Mouse (Mus musculus): ENCODE measurements around the gene Vps35. TPM values are rescaled to one million over a fixed set of nuclear protein-coding genes. Genes with fewer than 3 reads are reported as not detected.

Gene Vps35
- polyA plus RNA-seq, 1 experiment: 38.8 TPM

DNA sequence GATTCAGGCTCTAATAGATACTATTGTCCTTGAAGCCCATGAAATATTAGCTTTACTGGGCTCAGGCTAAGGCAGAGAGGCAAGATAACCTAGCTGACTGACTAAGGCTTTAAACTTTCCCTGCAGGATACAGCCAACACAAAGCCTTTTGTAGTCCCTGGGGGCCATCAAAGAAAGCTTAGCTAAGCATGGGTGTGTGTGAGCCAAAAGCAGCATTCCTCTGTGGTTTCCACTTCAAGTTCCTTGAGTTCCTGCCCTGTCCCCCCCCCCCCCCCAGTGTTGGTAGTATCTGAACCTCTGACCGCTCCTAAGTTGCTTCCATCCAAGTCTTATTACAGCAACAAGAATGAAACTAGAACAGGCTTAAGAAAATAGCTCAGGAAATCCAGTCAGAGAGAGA is 29.9 kb upstream of the Vps35 start:
- no peaks in the 10 kb centered on the region for H3K27me3 ChIP-seq (ENCODE audit: control insufficient read depth, insufficient read depth, insufficient read length)
- TF ChIP-seq USF1 (IDR thresholded peaks at IDR 0.05; ENCODE audit: low read depth) (no peak), FOSL1 (IDR thresholded peaks at IDR 0.05; ENCODE audit: insufficient read depth, low read length, poor library complexity, severe bottlenecking) (no peak), MYOG (IDR thresholded peaks at IDR 0.05; ENCODE audit: control insufficient read depth, extremely low read depth, insufficient read length) (no peak), MAX (IDR thresholded peaks at IDR 0.05) (no peak), CTCF (IDR thresholded peaks at IDR 0.05; ENCODE audit: control insufficient read depth, insufficient read depth, insufficient read length) (no peak), CEBPB (IDR thresholded peaks at IDR 0.05; ENCODE audit: low read depth) (no peak), MYOD1 (IDR thresholded peaks at IDR 0.05; ENCODE audit: control insufficient read depth, insufficient read length, low read depth) (no peak)
- H3K79me2 ChIP-seq (ENCODE audit: control insufficient read depth, insufficient read depth): no peaks in the 10 kb centered on the region
- H3K4me3 ChIP-seq (ENCODE audit: insufficient read depth, poor library complexity, severe bottlenecking): no peak overlapping the region
- no peaks in the 10 kb centered on the region for H3K36me3 ChIP-seq (ENCODE audit: control insufficient read depth, insufficient read depth)
- H3ac ChIP-seq (ENCODE audit: control insufficient read depth, insufficient read length, low read depth): no peak overlapping the region
- no peaks in the 10 kb centered on the region for H3K79me3 ChIP-seq (ENCODE audit: low read depth)

DNA sequence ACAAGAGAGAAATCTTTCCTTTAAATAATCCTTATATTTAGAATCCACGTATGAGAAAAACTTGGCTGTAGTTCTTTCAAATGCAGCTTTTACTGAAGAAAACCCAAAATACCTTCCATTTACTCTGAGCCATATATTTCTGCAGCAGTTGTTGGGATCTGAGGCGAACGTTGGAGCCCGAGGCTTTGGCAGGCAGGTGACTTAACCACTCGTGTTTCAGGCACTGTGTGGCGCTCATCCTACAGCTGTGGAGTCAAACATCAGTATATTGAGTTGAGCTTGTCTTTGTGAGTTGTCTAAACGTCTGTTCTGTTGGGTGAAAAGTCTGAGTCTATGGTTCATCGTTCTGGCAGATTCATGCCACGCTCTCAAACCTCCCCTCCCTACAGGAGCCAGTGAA is 27.4 kb upstream of the Vps35 start:
- TF ChIP-seq MYOD1 (IDR thresholded peaks at IDR 0.05; ENCODE audit: control insufficient read depth, insufficient read length, low read depth): no peak
- no peak for TF ChIP-seq CTCF (IDR thresholded peaks at IDR 0.05; ENCODE audit: control insufficient read depth, insufficient read depth, insufficient read length)
- TF ChIP-seq MAX (IDR thresholded peaks at IDR 0.05): no peak
- no peak for TF ChIP-seq MYOG (IDR thresholded peaks at IDR 0.05; ENCODE audit: control insufficient read depth, extremely low read depth, insufficient read length)
- TF ChIP-seq USF1 (IDR thresholded peaks at IDR 0.05; ENCODE audit: low read depth): no peak
- TF ChIP-seq CEBPB (IDR thresholded peaks at IDR 0.05; ENCODE audit: low read depth): no peak
- TF ChIP-seq FOSL1 (IDR thresholded peaks at IDR 0.05; ENCODE audit: insufficient read depth, low read length, poor library complexity, severe bottlenecking): no peak
- Histone ChIP-seq H3K27me3 (ENCODE audit: control insufficient read depth, insufficient read depth, insufficient read length) (no peaks in the 10 kb centered on the region), H3K4me3 (ENCODE audit: insufficient read depth, poor library complexity, severe bottlenecking) (no peak overlapping the region), H3K79me3 (ENCODE audit: low read depth) (no peaks in the 10 kb centered on the region), H3K36me3 (ENCODE audit: control insufficient read depth, insufficient read depth) (no peaks in the 10 kb centered on the region), H3ac (ENCODE audit: control insufficient read depth, insufficient read length, low read depth) (no peak overlapping the region), H3K79me2 (ENCODE audit: control insufficient read depth, insufficient read depth) (no peaks in the 10 kb centered on the region)

DNA sequence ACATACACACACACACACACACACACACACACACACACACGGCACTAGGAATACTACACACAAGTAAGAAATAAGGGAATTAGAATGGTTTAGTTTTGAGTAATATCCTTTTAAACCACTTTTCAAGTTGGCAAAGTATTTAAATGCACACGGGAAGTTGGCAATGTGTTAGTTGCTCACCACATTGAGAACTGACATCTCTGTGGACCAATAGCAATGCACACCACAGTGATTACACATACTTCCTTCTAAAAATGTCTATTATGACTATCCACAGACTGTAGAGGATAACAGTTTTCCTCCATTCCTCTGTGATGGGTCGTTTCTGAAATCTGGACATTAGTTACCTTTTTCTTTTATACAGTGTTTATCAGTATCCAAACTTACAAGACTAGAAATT is 23.5 kb upstream of the Vps35 start:
- Histone ChIP-seq H3K27me3 (ENCODE audit: control insufficient read depth, insufficient read depth, insufficient read length) (no peaks in the 10 kb centered on the region), H3ac (ENCODE audit: control insufficient read depth, insufficient read length, low read depth) (no peak overlapping the region), H3K4me3 (ENCODE audit: insufficient read depth, poor library complexity, severe bottlenecking) (no peak overlapping the region), H3K79me2 (ENCODE audit: control insufficient read depth, insufficient read depth) (no peaks in the 10 kb centered on the region), H3K36me3 (ENCODE audit: control insufficient read depth, insufficient read depth) (no peaks in the 10 kb centered on the region), H3K79me3 (ENCODE audit: low read depth) (no peaks in the 10 kb centered on the region)
- no peak for TF ChIP-seq MYOG (IDR thresholded peaks at IDR 0.05; ENCODE audit: control insufficient read depth, extremely low read depth, insufficient read length)
- no peak for TF ChIP-seq FOSL1 (IDR thresholded peaks at IDR 0.05; ENCODE audit: insufficient read depth, low read length, poor library complexity, severe bottlenecking)
- TF ChIP-seq CEBPB (IDR thresholded peaks at IDR 0.05; ENCODE audit: low read depth): no peak
- TF ChIP-seq MAX (IDR thresholded peaks at IDR 0.05): no peak
- no peak for TF ChIP-seq CTCF (IDR thresholded peaks at IDR 0.05; ENCODE audit: control insufficient read depth, insufficient read depth, insufficient read length)
- TF ChIP-seq USF1 (IDR thresholded peaks at IDR 0.05; ENCODE audit: low read depth): no peak
- TF ChIP-seq MYOD1 (IDR thresholded peaks at IDR 0.05; ENCODE audit: control insufficient read depth, insufficient read length, low read depth): no peak

DNA sequence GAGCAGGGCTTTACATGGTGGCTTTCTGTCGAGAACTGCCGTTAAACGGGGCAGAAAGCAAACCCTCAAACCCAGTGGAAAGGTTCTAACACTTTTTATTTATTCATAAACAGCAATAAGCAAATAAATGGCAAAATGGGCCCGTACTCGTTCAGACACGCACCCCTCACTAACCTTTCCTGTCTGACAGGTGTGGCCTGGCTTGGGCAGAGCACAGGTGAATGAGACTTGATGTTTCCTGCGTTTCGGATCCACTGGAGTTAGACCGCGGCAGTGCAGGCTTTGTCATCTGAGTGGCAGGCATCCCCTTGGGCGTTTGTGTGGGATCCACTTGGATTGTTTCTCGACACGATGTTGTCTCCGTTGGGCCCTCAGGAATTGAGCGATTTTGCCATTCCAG is 22.4 kb upstream of the Vps35 start:
- H3K27me3 ChIP-seq (ENCODE audit: control insufficient read depth, insufficient read depth, insufficient read length): no peaks in the 10 kb centered on the region
- no peaks in the 10 kb centered on the region for H3K36me3 ChIP-seq (ENCODE audit: control insufficient read depth, insufficient read depth)
- H3K79me2 ChIP-seq (ENCODE audit: control insufficient read depth, insufficient read depth): no peaks in the 10 kb centered on the region
- H3K4me3 ChIP-seq (ENCODE audit: insufficient read depth, poor library complexity, severe bottlenecking): no peak overlapping the region
- no peak for TF ChIP-seq USF1 (IDR thresholded peaks at IDR 0.05; ENCODE audit: low read depth)
- no peak for TF ChIP-seq CTCF (IDR thresholded peaks at IDR 0.05; ENCODE audit: control insufficient read depth, insufficient read depth, insufficient read length)
- TF ChIP-seq MAX (IDR thresholded peaks at IDR 0.05): no peak
- TF ChIP-seq MYOG (IDR thresholded peaks at IDR 0.05; ENCODE audit: control insufficient read depth, extremely low read depth, insufficient read length): no peak
- no peaks in the 10 kb centered on the region for H3K79me3 ChIP-seq (ENCODE audit: low read depth)
- H3ac ChIP-seq (ENCODE audit: control insufficient read depth, insufficient read length, low read depth): no peak overlapping the region

DNA sequence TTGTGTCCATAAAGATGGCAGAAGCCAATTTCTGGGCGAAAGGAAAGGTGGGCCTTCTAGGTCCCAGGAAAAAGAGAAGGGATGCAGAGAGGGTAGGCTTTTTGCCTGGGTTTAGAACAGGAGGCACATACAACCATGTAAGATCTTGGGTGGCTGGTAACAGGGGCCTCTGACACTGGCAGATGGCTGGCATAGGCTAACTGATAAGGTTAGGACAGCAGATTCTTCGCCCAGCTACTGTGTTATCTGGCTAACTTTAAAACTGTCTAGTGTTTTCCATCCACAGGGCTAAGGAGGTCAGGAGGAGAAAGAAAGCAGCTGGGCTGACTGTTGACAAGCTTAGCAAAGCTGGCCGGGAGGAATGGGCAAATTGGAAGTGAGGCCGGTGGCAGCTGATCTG is 18.9 kb upstream of the Vps35 start:
- H3K36me3 ChIP-seq (ENCODE audit: control insufficient read depth, insufficient read depth): no peaks in the 10 kb centered on the region
- TF ChIP-seq FOSL1 (IDR thresholded peaks at IDR 0.05; ENCODE audit: insufficient read depth, low read length, poor library complexity, severe bottlenecking) (no peak), CEBPB (IDR thresholded peaks at IDR 0.05; ENCODE audit: low read depth) (no peak), MYOG (IDR thresholded peaks at IDR 0.05; ENCODE audit: control insufficient read depth, extremely low read depth, insufficient read length) (no peak), CTCF (IDR thresholded peaks at IDR 0.05; ENCODE audit: control insufficient read depth, insufficient read depth, insufficient read length) (no peak), USF1 (IDR thresholded peaks at IDR 0.05; ENCODE audit: low read depth) (no peak), MYOD1 (IDR thresholded peaks at IDR 0.05; ENCODE audit: control insufficient read depth, insufficient read length, low read depth) (no peak), MAX (IDR thresholded peaks at IDR 0.05) (no peak)

DNA sequence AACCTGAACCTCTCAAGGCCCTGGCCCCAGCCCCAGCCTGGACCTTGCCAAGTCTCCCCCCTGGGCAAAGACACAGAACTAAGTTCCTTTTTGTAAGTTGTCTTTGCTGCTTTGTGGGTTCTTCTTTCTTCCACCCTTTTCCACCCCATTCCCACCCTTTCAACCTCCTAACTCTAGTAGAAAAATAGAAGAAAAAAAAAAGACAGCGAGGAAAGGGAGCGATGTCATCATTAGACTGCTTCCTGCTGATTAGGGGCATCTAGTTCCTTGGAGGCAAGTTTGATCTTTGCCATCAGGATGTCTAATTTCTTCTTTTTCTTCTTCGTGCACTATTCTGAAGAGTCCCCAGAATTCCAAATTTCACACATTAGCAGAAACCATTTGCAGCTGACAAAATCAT is 13.4 kb upstream of the Vps35 start:
- Histone ChIP-seq H3K79me3 (ENCODE audit: low read depth) (no peaks in the 10 kb centered on the region), H3K4me3 (ENCODE audit: insufficient read depth, poor library complexity, severe bottlenecking) (no peak overlapping the region), H3K27me3 (ENCODE audit: control insufficient read depth, insufficient read depth, insufficient read length) (peaks cover 6% of the 10 kb centered on the region), H3K79me2 (ENCODE audit: control insufficient read depth, insufficient read depth) (no peaks in the 10 kb centered on the region), H3K36me3 (ENCODE audit: control insufficient read depth, insufficient read depth) (peaks cover 10% of the 10 kb centered on the region), H3ac (ENCODE audit: control insufficient read depth, insufficient read length, low read depth) (no peak overlapping the region)
- TF ChIP-seq MYOG (IDR thresholded peaks at IDR 0.05; ENCODE audit: control insufficient read depth, extremely low read depth, insufficient read length) (no peak), CEBPB (IDR thresholded peaks at IDR 0.05; ENCODE audit: low read depth) (no peak), MYOD1 (IDR thresholded peaks at IDR 0.05; ENCODE audit: control insufficient read depth, insufficient read length, low read depth) (no peak), MAX (IDR thresholded peaks at IDR 0.05) (no peak), FOSL1 (IDR thresholded peaks at IDR 0.05; ENCODE audit: insufficient read depth, low read length, poor library complexity, severe bottlenecking) (no peak), CTCF (IDR thresholded peaks at IDR 0.05; ENCODE audit: control insufficient read depth, insufficient read depth, insufficient read length) (no peak)

More for the DNA sequence above, 18.9 kb upstream of the Vps35 start:
- Histone ChIP-seq H3K27me3 (ENCODE audit: control insufficient read depth, insufficient read depth, insufficient read length) (peaks cover 6% of the 10 kb centered on the region), H3K79me2 (ENCODE audit: control insufficient read depth, insufficient read depth) (no peaks in the 10 kb centered on the region), H3K79me3 (ENCODE audit: low read depth) (no peaks in the 10 kb centered on the region), H3K4me3 (ENCODE audit: insufficient read depth, poor library complexity, severe bottlenecking) (no peak overlapping the region), H3ac (ENCODE audit: control insufficient read depth, insufficient read length, low read depth) (no peak overlapping the region)

Measured in C2C12 (cell line).